Mouse (Mus musculus) lung, embryonic 14.5 days (tissue): ENCODE results near the gene Gm10188. TPM values are rescaled to one million over a fixed set of nuclear protein-coding genes. Genes with fewer than 3 reads are reported as not detected.

Experiments used
- ATAC-seq: fragments of 200-750 bp; cut with Nextera tagmentation; 2 replicates; pipeline ENCODE4 v1.8.0; 2017; ENCODE audit warnings: mild to moderate bottlenecking, moderate TSS enrichment, moderate library complexity; ENCODE audit not compliant: insufficient read depth
- DNase-seq: peaks from one replicate; pipeline ENCODE4 v3.0.0-alpha.2; 2015
- H3K27ac ChIP-seq: fragments of 300-500 bp; sonication (generic); 2 replicates; pipeline ENCODE4 v1.5.1; 2014; ENCODE audit warnings: low read depth, mild to moderate bottlenecking, moderate library complexity
- H3K27me3 ChIP-seq: fragments of 300-500 bp; sonication (generic); 2 replicates; pipeline ENCODE4 v1.6.1; 2014; ENCODE audit warnings: low read length, control low read depth; ENCODE audit not compliant: insufficient read depth
- H3K36me3 ChIP-seq: fragments of 300-500 bp; sonication (generic); 2 replicates; pipeline ENCODE4 v1.6.1; 2014; ENCODE audit warnings: control low read depth; ENCODE audit not compliant: insufficient read depth
- H3K4me1 ChIP-seq: fragments of 300-500 bp; sonication (generic); 2 replicates; pipeline ENCODE4 v1.6.1; 2014; ENCODE audit warnings: antibody characterized with exemption, control low read depth; ENCODE audit not compliant: insufficient read depth
- H3K4me2 ChIP-seq: fragments of 300-500 bp; sonication (generic); 2 replicates; pipeline ENCODE4 v1.6.1; 2014; ENCODE audit warnings: mild to moderate bottlenecking
- H3K4me3 ChIP-seq: fragments of 300-500 bp; sonication (generic); 2 replicates; pipeline ENCODE4 v1.5.1; 2014; ENCODE audit warnings: low read depth, low read length
- H3K9ac ChIP-seq: fragments of 300-500 bp; sonication (generic); 2 replicates; pipeline ENCODE4 v1.6.1; 2014
- H3K9me3 ChIP-seq: fragments of 300-500 bp; sonication (generic); 2 replicates; pipeline ENCODE4 v1.6.1; 2016; ENCODE audit warnings: low read depth, low read length, control low read depth
- CTCF ChIP-seq: IDR thresholded peaks from 2 replicates; pipeline ENCODE4 v1.5.1; 2016; ENCODE audit warnings: antibody characterized with exemption, low read depth
- WGBS: fragments of 180-500 bp; shearing (Covaris S2); extraction: QIAGEN DNeasy Blood & Tissue Kit; methylation state at CpG from one replicate; pipeline ENCODE4 v1.1.7; 2014; 5-methylcytosine and 5-hydroxymethylcytosine counted together
- microRNA counts: library from miRNA; unstranded; fragments of <30 nt; microRNA quantifications from one replicate; lab custom pipeline; 2016
- microRNA-seq: library from miRNA; unstranded; fragments of <30 nt; microRNA quantifications from one replicate; pipeline ENCODE4, GENCODE M21; 2016; ENCODE audit warnings: borderline number of aligned reads
- polyA plus RNA-seq: library from polyadenylated mRNA; unstranded; fragments of >200 nt; fragmentation: Nextera tagmentation; extraction: Ambion mirVana; gene quantifications from 2 replicates; pipeline ENCODE4 v1.2.1, GENCODE M21; 2014

The Gm10188 gene
- polyA plus RNA-seq, 1 experiment from 2014 or later = not detected

- Histone ChIP-seq H3K27me3 (peaks cover 67% of the 10 kb centered on the region), H3K9ac (peak overlapping the region; percentile 72), H3K4me2 (peak overlapping the region; percentile 93), H3K27ac (peak overlapping the region; percentile 91), H3K9me3 (no peaks in the 10 kb centered on the region), H3K4me3 (peak overlapping the region; percentile 60), H3K36me3 (no peaks in the 10 kb centered on the region), H3K4me1 (no peaks in the 10 kb centered on the region; the same call in 1 of the 2 replicates)
- under 1% methylated on average over 61 of the region's 62 CpGs for WGBS
- DNase-seq = peak; percentile 55
- TF ChIP-seq CTCF = no peak
- 0 out of 2 replicates have a peak, but pooled peaks have one; percentile 5 for ATAC-seq
Measured at GRCm38 (mm10) chr1:132190621-132191092, 38.9 kb downstream of the Gm10188 start.

- H3K27me3 ChIP-seq = peaks cover 67% of the 10 kb centered on the region
- peak; percentile 74 for DNase-seq
Measured at GRCm38 (mm10) chr1:132190040-132190513, 39.5 kb downstream of the Gm10188 start.

GRCm38 (mm10) chr1:132189231-132189630 lies 40.3 kb downstream of the Gm10188 start:
- ATAC-seq = no peak
- DNase-seq = no peak
- TF ChIP-seq CTCF = no peak
- no peaks in the 10 kb centered on the region for H3K4me1 ChIP-seq
- no peaks in the 10 kb centered on the region for H3K36me3 ChIP-seq
- no peak overlapping the region for H3K4me3 ChIP-seq
- H3K9me3 ChIP-seq = no peaks in the 10 kb centered on the region
- no peak overlapping the region for H3K27ac ChIP-seq
- H3K9ac ChIP-seq = no peak overlapping the region
- H3K27me3 ChIP-seq = peaks cover 67% of the 10 kb centered on the region
- no peak overlapping the region for H3K4me2 ChIP-seq
- 48% methylated on average over 4 of the region's 4 CpGs for WGBS

More at GRCm38 (mm10) chr1:132190040-132190513, 39.5 kb downstream of the Gm10188 start:
- no peaks in the 10 kb centered on the region for H3K9me3 ChIP-seq
- H3K9ac ChIP-seq = peak overlapping the region; percentile 72
- ATAC-seq = peak; percentile 59
- H3K4me2 ChIP-seq = peak overlapping the region; percentile 93
- H3K27ac ChIP-seq = peak overlapping the region; percentile 91
- no peaks in the 10 kb centered on the region for H3K4me1 ChIP-seq
- peak overlapping the region; percentile 60 for H3K4me3 ChIP-seq
- no peaks in the 10 kb centered on the region for H3K36me3 ChIP-seq
- under 1% methylated on average over 50 of the region's 50 CpGs for WGBS
- no peak for TF ChIP-seq CTCF

- TF ChIP-seq CTCF = no peak
- Histone ChIP-seq H3K27ac (no peak overlapping the region), H3K27me3 (peaks cover 63% of the 10 kb centered on the region), H3K4me3 (no peak overlapping the region), H3K9ac (no peak overlapping the region), H3K9me3 (no peaks in the 10 kb centered on the region), H3K4me2 (no peak overlapping the region), H3K36me3 (no peaks in the 10 kb centered on the region), H3K4me1 (no peaks in the 10 kb centered on the region)
- 25% methylated on average over 9 of the region's 9 CpGs for WGBS
- peak; percentile 62 for DNase-seq
- no peak for ATAC-seq
Measured at GRCm38 (mm10) chr1:132188442-132189066, 41.0 kb downstream of the Gm10188 start.

- no peak overlapping the region for H3K4me3 ChIP-seq
- H3K9me3 ChIP-seq = no peaks in the 10 kb centered on the region
- no peak overlapping the region for H3K27ac ChIP-seq
- no peaks in the 10 kb centered on the region for H3K4me1 ChIP-seq
- H3K4me2 ChIP-seq = no peak overlapping the region
- no peak for ATAC-seq
- 80% methylated on average over 4 of the region's 4 CpGs for WGBS
- no peak for TF ChIP-seq CTCF
- no peak overlapping the region for H3K9ac ChIP-seq
- H3K36me3 ChIP-seq = no peaks in the 10 kb centered on the region
- H3K27me3 ChIP-seq = peaks cover 42% of the 10 kb centered on the region
- DNase-seq = no peak
Measured at GRCm38 (mm10) chr1:132186303-132186702, 43.3 kb downstream of the Gm10188 start.

MicroRNAs encoded within 50 kb of the gene (microRNA counts, 519-probe panel; counts per million panel counts)
- 2,864 counts per million, percentile 53 among the panel's probes with 10 or more counts for microRNA mmu-miR-135b (lab: Ali Mortazavi, UCI)

Small RNA genes lying within 50 kb of the gene (microRNA-seq; reads per million reads assigned to microRNA genes)
- 1,305 reads per million, percentile 75 among the genes with 10 or more reads in this experiment for gene Mir135b

Other genes with a start within 250 kb of the Gm10188 start
- gene Elk4, start 222.2 kb downstream of the Gm10188 start, polyA plus RNA-seq = 35.7 and 41.3 TPM in 2 replicates
- 23.6 and 23.8 TPM in 2 replicates for gene Mfsd4a, start 161.7 kb downstream of the Gm10188 start, polyA plus RNA-seq
- gene Cdk18, start 90.1 kb downstream of the Gm10188 start, polyA plus RNA-seq = 7.3 and 8.0 TPM in 2 replicates
- 1.9 and 3.1 TPM in 2 replicates for gene Lemd1, start 38.3 kb downstream of the Gm10188 start, polyA plus RNA-seq
- 0.78 and 1.0 TPM in 2 replicates for gene AC124108.1, start 38.3 kb downstream of the Gm10188 start, polyA plus RNA-seq
- gene Klhdc8a, start 68.9 kb upstream of the Gm10188 start, polyA plus RNA-seq = 0.46 and 0.54 TPM in 2 replicates
- gene Nuak2, start 86.4 kb upstream of the Gm10188 start, polyA plus RNA-seq = 13.5 and 15.4 TPM in 2 replicates
- 8.2 and 10.3 TPM in 2 replicates for gene Tmcc2, start 161.5 kb upstream of the Gm10188 start, polyA plus RNA-seq
- 16.0 and 18.4 TPM in 2 replicates for gene Dstyk, start 187.8 kb upstream of the Gm10188 start, polyA plus RNA-seq
- 46.1 and 47.5 TPM in 2 replicates for gene Rbbp5, start 247.6 kb upstream of the Gm10188 start, polyA plus RNA-seq